Mouse (Mus musculus) layer of hippocampus, adult 11-12 months (tissue): ENCODE data around the gene Mxd3.

ENCODE experiments used
- DNase-seq: peaks from one replicate; pipeline ENCODE4 v3.0.0; 2022; ENCODE audit warnings: low spot score

Mxd3 gene

GRCm38 (mm10) chr13:55329683-55330566 is at the start of gene Mxd3:
Gene Mxd3, minus strand, starts transcription at chr13:55329823.
- DNase-seq, result peak; percentile 72

- DNase-seq, result no peak
Observed at GRCm38 (mm10) chr13:55378907-55379580, 49.4 kb upstream of the Mxd3 start.

- no peak for DNase-seq
Observed at GRCm38 (mm10) chr13:55375877-55376276, 46.3 kb upstream of the Mxd3 start.

GRCm38 (mm10) chr13:55374206-55374924 is 44.7 kb upstream of the Mxd3 start:
- no peak for DNase-seq

- no peak for DNase-seq
Observed at GRCm38 (mm10) chr13:55371740-55372139, 42.1 kb upstream of the Mxd3 start.

- peak; percentile 75 for DNase-seq
Observed at GRCm38 (mm10) chr13:55371007-55371681, 41.5 kb upstream of the Mxd3 start.

GRCm38 (mm10) chr13:55370234-55370633 is 40.6 kb upstream of the Mxd3 start:
- no peak for DNase-seq

- peak; percentile 70 for DNase-seq
Observed at GRCm38 (mm10) chr13:55369531-55370114, 40.0 kb upstream of the Mxd3 start, which contains the start of gene Rgs14. Gene Rgs14, plus strand, starts transcription at chr13:55369732.

GRCm38 (mm10) chr13:55368401-55368800 is 38.8 kb upstream of the Mxd3 start:
- no peak for DNase-seq

- peak; percentile 98 for DNase-seq
Observed at GRCm38 (mm10) chr13:55362453-55363060, 32.9 kb upstream of the Mxd3 start, which contains the start of gene Lman2. Gene Lman2, minus strand, starts transcription at chr13:55362783.

- no peak for DNase-seq
Observed at GRCm38 (mm10) chr13:55361974-55362452, 32.4 kb upstream of the Mxd3 start.

GRCm38 (mm10) chr13:55361145-55361544 is 31.5 kb upstream of the Mxd3 start:
- DNase-seq, result no peak

- no peak for DNase-seq
Observed at GRCm38 (mm10) chr13:55346745-55347144, 17.1 kb upstream of the Mxd3 start.

- peak; percentile 40 for DNase-seq
Observed at GRCm38 (mm10) chr13:55344286-55344685, 14.7 kb upstream of the Mxd3 start.

- no peak for DNase-seq
Observed at GRCm38 (mm10) chr13:55342469-55342868, 12.8 kb upstream of the Mxd3 start.

- DNase-seq, result no peak
Observed at GRCm38 (mm10) chr13:55339259-55339658, 9.6 kb upstream of the Mxd3 start.

GRCm38 (mm10) chr13:55338131-55339054 is 8.8 kb upstream of the Mxd3 start:
- DNase-seq, result peak; percentile 30

GRCm38 (mm10) chr13:55337341-55337975 is 7.8 kb upstream of the Mxd3 start:
- no peak for DNase-seq

GRCm38 (mm10) chr13:55335701-55336100 is 6.1 kb upstream of the Mxd3 start:
- DNase-seq, result no peak
